Mouse (Mus musculus) forebrain, embryonic 16.5 days (tissue): ENCODE measurements around the gene Lcp2. TPM values are rescaled to one million over a fixed set of nuclear protein-coding genes. Genes with fewer than 3 reads are reported as not detected.

Experiments
- ATAC-seq: fragments of 200-750 bp; cut with Nextera tagmentation; 2 replicates; pipeline ENCODE4 v1.8.0; 2017; ENCODE audit warnings: mild to moderate bottlenecking, moderate library complexity
- H3K27ac ChIP-seq: fragments of 300-500 bp; sonication (generic); 2 replicates; pipeline ENCODE4 v1.5.1; 2014; ENCODE audit warnings: low read length, control low read depth
- H3K27me3 ChIP-seq: fragments of 300-500 bp; sonication (generic); replicated peaks from 2 replicates; pipeline ENCODE4 v1.6.1; 2014; ENCODE audit warnings: low read length; ENCODE audit not compliant: control insufficient read depth, insufficient read depth
- H3K36me3 ChIP-seq: fragments of 300-500 bp; sonication (generic); 2 replicates; pipeline ENCODE4 v1.6.1; 2014; ENCODE audit not compliant: control insufficient read depth, insufficient read depth
- H3K4me1 ChIP-seq: fragments of 300-500 bp; sonication (generic); replicated peaks from 2 replicates; pipeline ENCODE4 v1.6.1; 2014; ENCODE audit warnings: low read length; ENCODE audit not compliant: control insufficient read depth, insufficient read depth
- H3K4me2 ChIP-seq: fragments of 300-500 bp; sonication (generic); 2 replicates; pipeline ENCODE4 v1.6.1; 2014; ENCODE audit warnings: mild to moderate bottlenecking, low read length, control low read depth
- H3K4me3 ChIP-seq: fragments of 300-500 bp; sonication (generic); replicated peaks from 2 replicates; pipeline ENCODE4 v1.5.1; 2014; ENCODE audit warnings: mild to moderate bottlenecking, low read length, control low read depth
- H3K9ac ChIP-seq: fragments of 300-500 bp; sonication (generic); replicated peaks from 2 replicates; pipeline ENCODE4 v1.6.1; 2014; ENCODE audit warnings: low read depth, low read length, control low read depth
- H3K9me3 ChIP-seq: fragments of 300-500 bp; sonication (generic); 2 replicates; pipeline ENCODE4 v1.6.1; 2016; ENCODE audit warnings: low read length; ENCODE audit not compliant: control insufficient read depth
- WGBS: fragments of 180-500 bp; shearing (Covaris S2); extraction: QIAGEN DNeasy Blood & Tissue Kit; methylation state at CpG from one replicate; pipeline ENCODE4 v1.1.7; 2014; 5-methylcytosine and 5-hydroxymethylcytosine counted together
- polyA plus RNA-seq: library from polyadenylated mRNA; unstranded; fragments of >200 nt; fragmentation: Nextera tagmentation; extraction: Ambion mirVana; gene quantifications from 2 replicates; pipeline ENCODE4 v1.2.1, GENCODE M21; 2015

Gene Lcp2
- polyA plus RNA-seq: 1.7 and 1.8 TPM in 2 replicates

DNA sequence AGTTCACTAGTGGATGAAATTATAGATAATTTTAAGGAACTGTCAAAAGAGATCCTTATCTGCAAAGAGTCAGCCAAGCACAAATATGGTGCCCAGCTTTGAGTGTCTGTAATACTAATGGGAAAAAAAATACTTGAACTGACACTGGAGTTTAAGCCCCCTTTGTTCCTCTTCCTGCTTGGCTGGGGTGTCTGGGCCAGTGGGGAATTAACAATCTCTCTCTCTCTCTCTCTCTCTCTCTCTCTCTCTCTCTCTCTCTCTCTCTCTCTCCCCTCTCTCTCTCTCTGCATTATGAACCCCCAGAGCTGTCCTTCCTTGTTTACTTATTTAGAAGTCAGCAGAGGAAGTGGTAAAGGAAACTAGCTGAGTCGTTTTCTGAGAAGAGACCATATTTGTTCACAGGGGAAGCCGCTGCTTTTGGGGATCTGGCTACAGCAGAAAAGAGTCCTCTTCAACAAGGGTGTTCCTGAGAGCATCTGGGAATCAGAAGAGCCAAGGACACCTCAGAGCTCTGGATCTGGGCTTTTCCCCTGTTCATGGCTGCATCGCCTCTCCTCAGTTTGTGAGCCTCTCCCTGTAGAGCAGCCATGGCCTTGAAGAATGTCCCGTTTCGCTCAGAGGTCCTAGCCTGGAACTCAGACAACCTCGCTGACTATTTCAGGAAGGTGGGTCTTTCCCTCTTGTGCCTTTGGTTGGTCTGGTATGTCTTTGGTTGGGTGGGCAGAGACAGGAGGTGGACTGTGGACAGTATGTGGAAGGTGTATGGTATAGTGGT, at the start of gene Lcp2:
TSS of gene Lcp2 (plus strand) at position 154 of the 775 bp plus-strand sequence.
- 89% methylated on average over 6 of the region's 6 CpGs for WGBS

DNA sequence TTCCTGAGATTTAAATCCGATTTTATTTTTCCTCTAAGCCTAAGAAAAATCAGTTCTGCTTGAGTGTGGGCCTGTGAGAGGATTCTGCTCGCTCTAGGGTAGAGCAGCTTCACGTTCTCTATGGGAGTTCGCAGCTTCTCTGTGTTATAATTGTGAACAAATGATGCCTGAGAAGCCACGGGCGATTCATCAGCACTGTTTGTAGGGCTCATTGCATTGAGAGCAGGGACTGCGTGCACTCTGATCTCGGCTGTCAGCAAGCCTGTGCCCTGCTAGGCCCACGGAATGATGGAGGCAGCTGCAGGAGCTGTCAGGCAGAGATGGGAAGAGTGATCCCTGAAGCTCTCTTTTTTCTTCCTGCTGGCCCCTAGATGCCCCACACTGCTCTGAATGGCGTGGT, 48.5 kb upstream of the Lcp2 start:
- no peaks in the 10 kb centered on the region for H3K36me3 ChIP-seq
- no peak overlapping the region for H3K27ac ChIP-seq
- no peak overlapping the region for H3K4me2 ChIP-seq
- no peaks in the 10 kb centered on the region for H3K9me3 ChIP-seq
- WGBS: 50% methylated on average over 10 of the region's 10 CpGs
- H3K9ac ChIP-seq: no peak overlapping the region
- no peak for ATAC-seq
- peaks cover 2% of the 10 kb centered on the region; the same call in 1 of the 2 replicates for H3K4me1 ChIP-seq
- H3K27me3 ChIP-seq: no peaks in the 10 kb centered on the region
- H3K4me3 ChIP-seq: no peak overlapping the region

More for the DNA sequence above, at the start of gene Lcp2:
- Histone ChIP-seq H3K36me3 (no peaks in the 10 kb centered on the region), H3K4me3 (no peak within 1 kb of the TSS), H3K4me2 (no peak within 1 kb of the TSS), H3K9me3 (no peaks in the 10 kb centered on the region), H3K9ac (no peak within 1 kb of the TSS), H3K27me3 (no peaks in the 10 kb centered on the region), H3K27ac (no peak within 1 kb of the TSS), H3K4me1 (no peaks in the 10 kb centered on the region)
- no peak for ATAC-seq

DNA sequence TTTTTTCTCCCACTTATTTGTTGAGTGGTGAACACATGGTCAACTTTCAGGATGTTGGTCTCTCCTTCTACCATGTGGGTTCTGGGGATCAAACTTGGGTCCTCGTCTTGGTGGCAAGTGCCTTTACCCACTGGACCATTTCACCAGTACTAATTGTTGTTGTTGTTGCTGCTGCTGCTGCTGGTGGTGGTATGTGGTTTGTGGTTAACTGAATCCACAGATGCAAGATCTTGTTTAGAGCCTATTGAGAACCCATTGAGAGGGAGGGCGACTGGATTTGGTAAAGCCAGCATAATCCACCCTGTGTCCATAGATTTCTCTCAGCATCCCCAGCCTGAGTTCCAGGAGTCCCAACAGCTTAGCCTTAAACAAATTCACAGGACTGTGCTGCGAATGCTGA, 46.3 kb upstream of the Lcp2 start:
- Histone ChIP-seq H3K4me3 (no peak overlapping the region), H3K36me3 (no peaks in the 10 kb centered on the region), H3K27ac (no peak overlapping the region), H3K9ac (no peak overlapping the region), H3K4me2 (no peak overlapping the region), H3K4me1 (no peaks in the 10 kb centered on the region), H3K27me3 (no peaks in the 10 kb centered on the region), H3K9me3 (no peaks in the 10 kb centered on the region)
- no peak for ATAC-seq
- 79% methylated on average over 3 of the region's 3 CpGs for WGBS

DNA sequence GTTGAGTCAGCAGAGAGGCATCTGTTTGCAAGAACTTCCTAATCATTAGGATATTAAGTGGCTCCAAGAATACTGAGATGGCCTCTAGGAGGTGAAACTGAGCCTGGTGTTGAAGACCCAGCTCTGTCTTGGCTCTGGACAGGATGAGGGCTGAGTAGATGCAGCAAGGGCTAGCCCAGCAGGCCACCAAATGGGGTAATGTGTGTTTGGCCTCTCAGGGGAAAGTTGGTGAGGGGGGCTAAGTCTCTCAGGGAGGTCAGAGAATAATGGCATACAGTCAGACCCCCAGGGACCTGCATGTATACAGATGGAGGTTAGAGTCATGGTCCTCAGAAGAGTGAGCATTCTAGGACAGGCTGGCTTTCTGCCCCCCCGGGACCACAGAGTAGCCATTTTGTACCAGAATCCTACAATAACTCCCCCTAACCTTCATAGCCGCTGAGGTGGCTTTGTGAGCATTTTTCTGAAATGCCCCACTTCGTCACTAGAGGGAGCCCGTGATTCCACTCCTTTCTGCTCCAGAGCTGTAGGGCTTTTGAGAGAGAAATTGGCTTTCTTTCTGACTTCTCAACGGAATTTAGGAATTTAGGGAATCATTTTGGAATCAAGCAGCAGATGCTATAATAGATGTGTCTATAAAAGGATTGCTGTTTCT, 44.7 kb upstream of the Lcp2 start:
- H3K9ac ChIP-seq: no peak overlapping the region

DNA sequence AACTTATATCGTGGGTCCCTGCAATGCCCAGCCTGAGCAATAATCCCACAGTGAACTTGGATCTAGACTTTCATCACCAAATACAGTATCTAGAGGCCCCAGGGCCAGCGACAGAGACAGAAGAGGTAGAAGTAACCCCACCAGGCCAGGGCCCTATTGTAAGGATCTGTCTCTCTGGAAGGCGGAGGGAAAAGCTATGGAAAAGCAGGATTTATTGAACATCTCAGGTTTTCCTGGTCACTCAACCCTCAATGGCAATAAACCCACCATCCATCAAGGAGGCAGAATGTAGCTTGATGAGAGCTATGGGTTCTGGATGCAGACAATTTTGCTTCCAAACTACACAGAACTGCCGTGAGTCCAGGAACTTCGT, 44.1 kb upstream of the Lcp2 start:
- Histone ChIP-seq H3K4me2 (no peak overlapping the region), H3K27ac (no peak overlapping the region), H3K27me3 (no peaks in the 10 kb centered on the region), H3K4me3 (no peak overlapping the region), H3K9me3 (no peaks in the 10 kb centered on the region), H3K36me3 (no peaks in the 10 kb centered on the region), H3K9ac (no peak overlapping the region), H3K4me1 (no peaks in the 10 kb centered on the region)
- no peak for ATAC-seq
- 87% methylated on average over 5 of the region's 5 CpGs for WGBS

More for the DNA sequence above, 44.7 kb upstream of the Lcp2 start:
- Histone ChIP-seq H3K4me3 (no peak overlapping the region), H3K27ac (no peak overlapping the region), H3K4me2 (no peak overlapping the region), H3K9me3 (no peaks in the 10 kb centered on the region), H3K36me3 (no peaks in the 10 kb centered on the region), H3K27me3 (no peaks in the 10 kb centered on the region), H3K4me1 (no peaks in the 10 kb centered on the region)
- WGBS: 12% methylated on average over 5 of the region's 5 CpGs
- ATAC-seq: no peak; the same call in 1 of the 2 replicates

DNA sequence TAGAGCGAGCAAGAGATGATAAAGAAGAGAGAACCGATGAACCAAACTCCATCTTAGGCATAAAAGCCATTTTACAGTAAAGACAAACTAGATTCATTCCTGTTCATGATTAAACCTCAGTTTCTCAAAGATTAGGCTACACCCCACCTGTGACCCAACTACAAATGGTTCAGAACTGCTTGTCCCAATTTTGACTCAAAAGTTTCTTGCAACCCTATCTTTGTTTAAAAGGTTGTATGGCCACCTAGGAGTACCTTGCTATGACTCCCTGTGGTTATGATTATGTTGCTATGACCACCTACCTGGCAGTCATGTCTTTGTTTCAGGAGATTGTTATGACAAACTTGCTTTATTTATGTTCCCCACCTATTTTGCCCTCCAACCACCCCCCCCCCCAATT, 39.1 kb upstream of the Lcp2 start:
- H3K27ac ChIP-seq: no peak overlapping the region
- no peak overlapping the region for H3K4me2 ChIP-seq
- ATAC-seq: no peak
- H3K9ac ChIP-seq: no peak overlapping the region
- no peaks in the 10 kb centered on the region for H3K36me3 ChIP-seq
- no peaks in the 10 kb centered on the region for H3K27me3 ChIP-seq
- no peak overlapping the region for H3K4me3 ChIP-seq
- no peaks in the 10 kb centered on the region for H3K9me3 ChIP-seq
- 0 out of 2 replicates have a peak, but pooled peaks cover 2% of the 10 kb centered on the region for H3K4me1 ChIP-seq
- WGBS: 95% methylated on average over 2 of the region's 2 CpGs

DNA sequence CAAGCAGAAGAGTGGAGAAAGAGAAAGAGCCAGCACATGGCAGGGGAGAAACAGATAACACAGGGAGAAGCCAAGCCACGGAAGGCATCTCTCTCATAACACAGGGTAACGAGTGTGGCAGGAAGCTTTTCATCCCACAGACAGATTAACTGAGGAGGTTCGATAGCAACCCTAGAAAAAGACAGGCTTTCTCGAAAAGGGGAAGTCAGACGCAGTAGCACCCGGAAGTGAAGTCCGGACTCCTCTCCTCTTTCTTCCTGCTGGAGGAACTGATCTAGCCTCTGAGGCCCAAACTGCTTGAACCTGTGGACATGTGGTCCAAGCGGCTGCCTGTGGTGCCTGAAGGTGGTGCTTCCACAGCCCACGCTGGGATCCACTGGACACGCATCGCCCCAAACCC, 38.5 kb upstream of the Lcp2 start:
- Histone ChIP-seq H3K36me3 (no peaks in the 10 kb centered on the region), H3K4me3 (no peak overlapping the region), H3K27ac (no peak overlapping the region), H3K27me3 (no peaks in the 10 kb centered on the region), H3K9ac (no peak overlapping the region), H3K4me2 (no peak overlapping the region), H3K4me1 (0 out of 2 replicates have a peak, but pooled peaks cover 2% of the 10 kb centered on the region), H3K9me3 (no peaks in the 10 kb centered on the region)
- 86% methylated on average over 11 of the region's 11 CpGs for WGBS
- no peak for ATAC-seq

DNA sequence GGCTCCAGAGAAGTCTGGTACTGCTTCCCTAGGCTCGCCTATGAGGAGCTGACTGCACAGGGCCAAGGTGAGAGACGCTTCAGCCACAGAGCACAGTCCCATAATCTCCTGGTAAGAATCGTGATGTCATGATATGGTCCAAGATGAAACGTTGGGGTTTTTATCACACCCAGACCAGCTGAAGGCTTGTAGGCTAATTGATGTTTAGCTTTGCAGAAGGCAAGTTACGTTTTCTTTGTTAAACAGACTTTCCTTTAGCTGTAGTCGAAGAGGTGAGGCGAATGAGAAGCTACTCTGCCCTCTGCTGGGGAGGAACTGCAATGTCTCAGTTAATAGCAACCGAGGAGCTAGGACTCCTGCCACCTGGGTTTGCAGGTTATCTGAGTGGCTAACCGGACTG, 38.0 kb upstream of the Lcp2 start:
- Histone ChIP-seq H3K9me3 (no peaks in the 10 kb centered on the region), H3K9ac (no peak overlapping the region), H3K36me3 (no peaks in the 10 kb centered on the region), H3K27ac (no peak overlapping the region), H3K4me3 (no peak overlapping the region), H3K27me3 (no peaks in the 10 kb centered on the region), H3K4me1 (0 out of 2 replicates have a peak, but pooled peaks cover 2% of the 10 kb centered on the region), H3K4me2 (no peak overlapping the region)
- WGBS: 45% methylated on average over 9 of the region's 9 CpGs
- peak; percentile 62; the same call in 1 of the 2 replicates for ATAC-seq

DNA sequence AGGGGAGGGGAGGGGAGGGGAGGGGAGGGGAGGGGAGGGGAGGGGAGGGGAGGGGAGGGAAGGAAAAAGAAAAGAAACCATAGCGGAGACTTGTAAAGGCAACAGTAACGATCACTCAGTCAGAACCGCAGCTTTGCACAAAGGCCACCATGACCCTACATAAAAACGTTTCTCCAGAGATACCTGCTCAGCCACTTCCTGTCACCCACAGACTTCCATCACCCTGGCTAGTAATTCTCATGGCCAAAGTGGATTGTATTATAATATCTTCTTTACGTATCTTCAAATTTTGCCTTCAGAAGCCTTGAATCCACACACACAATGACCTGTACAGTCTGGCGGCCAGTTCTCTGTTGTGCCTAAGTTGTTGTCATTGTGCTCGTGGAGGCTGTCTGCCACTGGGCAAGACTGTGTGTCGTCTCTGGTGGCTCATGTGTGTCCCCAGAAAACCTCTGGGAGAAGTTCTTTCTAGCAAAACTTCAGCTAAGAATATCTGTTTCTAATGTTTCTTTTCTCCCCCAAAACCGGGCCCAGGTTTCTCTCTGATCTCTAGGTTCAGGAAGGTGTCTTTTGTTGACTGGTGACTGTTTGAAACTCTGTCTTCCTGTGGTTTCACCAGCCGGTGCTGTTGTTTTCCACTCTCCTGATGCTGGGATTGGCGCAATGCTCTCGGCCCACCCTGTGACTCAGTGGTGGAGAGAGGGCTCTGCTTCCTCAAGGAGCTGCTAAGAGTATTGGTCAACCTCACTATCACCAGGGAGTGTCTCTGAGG, 37.2 kb upstream of the Lcp2 start:
- Histone ChIP-seq H3K4me1 (0 out of 2 replicates have a peak, but pooled peaks cover 2% of the 10 kb centered on the region), H3K9me3 (no peaks in the 10 kb centered on the region), H3K36me3 (no peaks in the 10 kb centered on the region), H3K27ac (no peak overlapping the region), H3K4me3 (no peak overlapping the region), H3K9ac (no peak overlapping the region), H3K4me2 (no peak overlapping the region), H3K27me3 (no peaks in the 10 kb centered on the region)
- no peak for ATAC-seq
- WGBS: 72% methylated on average over 12 of the region's 12 CpGs
